Mouse (Mus musculus): ENCODE measurements at regions not wholly inside any gene's neighbourhood (a gene's known extent, or its start where the extent isn't known, plus 50 kb on each side); places are given as distances from the start of the nearest gene placed in this dataset.
"Not testable (repeated sequence)": the region's sequence is repeated elsewhere in the genome, so short reads cannot be mapped to it uniquely, and the experiment has no call there.

DNA sequence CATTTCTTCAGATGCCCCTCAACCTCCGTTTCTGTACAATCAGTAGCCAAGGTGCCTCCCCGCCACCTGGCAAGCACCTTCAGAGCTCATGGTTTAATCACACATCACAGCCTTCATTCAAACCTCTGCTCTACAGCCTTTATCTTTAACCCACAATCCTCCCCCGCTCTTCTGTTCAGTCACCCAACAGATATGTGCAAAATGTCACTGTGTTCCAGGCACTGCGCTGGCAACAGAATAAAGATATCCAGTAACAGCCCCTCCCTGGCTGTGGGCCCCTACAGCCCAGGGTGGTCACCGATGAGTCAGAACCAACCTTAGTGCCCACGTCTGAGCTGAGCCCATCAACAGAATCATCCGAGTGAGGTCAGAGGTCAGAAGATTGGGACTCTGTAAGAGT lies 54.3 kb upstream of the Ddr1 start:
- DNase-seq (ENCODE audit: extremely low read depth, insufficient read length, low spot score): no peak

DNA sequence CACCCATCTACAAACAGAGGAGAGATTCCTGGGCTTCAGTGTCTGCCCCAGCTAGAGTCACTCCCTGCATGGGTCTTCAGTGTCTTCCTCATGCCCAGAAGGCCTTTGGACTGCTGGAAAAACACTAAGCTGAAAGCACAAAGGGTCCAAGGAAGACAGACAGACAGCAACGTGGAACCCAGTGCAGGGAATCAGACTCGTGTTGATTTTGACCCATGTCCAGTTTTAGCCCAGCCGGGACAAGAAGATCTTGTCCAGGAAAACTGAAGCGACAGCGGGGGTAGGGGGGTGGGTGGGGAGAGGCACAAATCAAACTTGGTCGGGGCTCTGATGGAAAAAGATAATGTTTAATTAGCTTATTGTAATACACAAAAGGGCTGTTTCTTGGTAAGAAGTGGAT lies 55.3 kb upstream of the Ddr1 start:
- no peak for DNase-seq (ENCODE audit: extremely low read depth, insufficient read length, low spot score)

DNA sequence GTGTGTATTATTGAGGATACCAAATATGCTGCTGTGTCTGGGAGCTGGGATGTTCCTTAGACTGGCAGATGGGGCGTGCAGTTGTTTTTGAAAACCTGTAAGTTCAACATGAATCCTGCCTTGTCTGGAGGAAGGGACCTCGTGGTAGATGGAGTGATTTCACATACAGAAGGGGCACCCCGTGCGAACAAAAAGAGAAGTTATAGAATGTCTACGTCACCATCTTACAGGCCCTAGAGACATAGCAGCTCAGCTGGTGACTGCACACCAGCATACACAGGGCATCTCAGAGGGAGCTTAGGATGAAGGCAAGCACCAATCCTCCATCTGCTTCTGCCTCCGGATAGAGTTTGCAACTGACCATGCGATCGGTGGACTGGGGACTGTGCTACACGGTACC lies 58.2 kb upstream of the Ddr1 start:
- DNase-seq (ENCODE audit: extremely low read depth, insufficient read length, low spot score): no peak

DNA sequence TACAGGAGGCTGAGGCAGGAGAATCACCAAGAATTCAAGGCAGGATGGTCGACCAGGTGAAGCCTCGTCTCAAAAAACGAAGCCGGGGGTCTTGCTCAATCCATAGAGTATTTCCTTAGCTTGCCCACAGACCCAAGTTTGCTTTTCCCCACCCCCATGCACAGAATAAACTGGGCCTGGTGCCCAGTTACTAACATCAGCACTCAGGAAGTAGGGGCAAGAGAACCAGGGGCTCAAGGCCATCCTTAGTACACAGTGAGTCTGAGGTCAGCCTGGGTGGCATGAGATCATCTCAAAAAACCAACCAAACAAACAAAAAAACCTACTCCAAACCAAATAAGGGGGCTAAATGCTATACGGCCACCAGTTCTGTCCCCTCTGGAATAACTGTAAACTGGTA lies 58.4 kb upstream of the Ier3 start:
- no peak for DNase-seq (ENCODE audit: extremely low read depth, insufficient read length, low spot score)

DNA sequence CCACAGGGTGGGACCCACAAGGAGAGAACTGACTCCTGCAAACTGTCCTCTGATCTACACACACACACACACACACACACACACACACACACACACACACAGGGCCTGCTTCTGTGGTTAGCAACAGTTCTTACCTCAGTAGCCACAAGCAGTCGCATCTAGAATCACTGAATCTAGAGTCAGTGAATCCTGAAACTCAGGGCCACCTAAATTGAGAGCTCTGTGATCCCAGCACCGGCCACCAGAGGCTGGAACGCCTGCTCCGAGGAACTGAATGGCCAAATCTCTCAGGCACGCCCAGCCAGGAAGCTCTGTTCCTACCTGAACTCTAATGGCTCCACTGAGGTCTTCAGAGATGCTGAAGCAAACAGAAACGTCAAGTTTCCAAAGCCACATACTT lies 57.6 kb upstream of the Ier3 start:
- peak; percentile 26 for DNase-seq (ENCODE audit: extremely low read depth, insufficient read length, low spot score)

DNA sequence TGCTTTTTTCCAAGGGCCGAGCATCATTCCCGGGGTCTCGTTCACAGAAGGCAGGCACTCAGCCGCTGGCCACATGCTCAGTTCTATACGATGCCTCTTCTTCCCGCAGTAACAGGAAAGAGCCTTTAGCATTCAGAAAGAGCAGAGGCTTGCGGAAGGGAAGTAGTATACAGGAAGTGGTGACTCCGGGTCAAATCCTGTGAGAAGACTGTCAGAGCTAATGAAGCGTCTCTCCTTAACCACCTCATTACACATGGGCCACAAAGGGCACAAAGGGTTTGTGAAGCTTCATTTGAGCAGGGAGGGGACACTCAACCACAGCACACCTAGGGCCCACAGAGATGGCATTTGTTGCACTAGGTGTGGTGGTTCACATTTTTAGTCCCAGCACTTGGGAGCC lies 55.1 kb upstream of the Ier3 start:
- DNase-seq (ENCODE audit: extremely low read depth, insufficient read length, low spot score): no peak

DNA sequence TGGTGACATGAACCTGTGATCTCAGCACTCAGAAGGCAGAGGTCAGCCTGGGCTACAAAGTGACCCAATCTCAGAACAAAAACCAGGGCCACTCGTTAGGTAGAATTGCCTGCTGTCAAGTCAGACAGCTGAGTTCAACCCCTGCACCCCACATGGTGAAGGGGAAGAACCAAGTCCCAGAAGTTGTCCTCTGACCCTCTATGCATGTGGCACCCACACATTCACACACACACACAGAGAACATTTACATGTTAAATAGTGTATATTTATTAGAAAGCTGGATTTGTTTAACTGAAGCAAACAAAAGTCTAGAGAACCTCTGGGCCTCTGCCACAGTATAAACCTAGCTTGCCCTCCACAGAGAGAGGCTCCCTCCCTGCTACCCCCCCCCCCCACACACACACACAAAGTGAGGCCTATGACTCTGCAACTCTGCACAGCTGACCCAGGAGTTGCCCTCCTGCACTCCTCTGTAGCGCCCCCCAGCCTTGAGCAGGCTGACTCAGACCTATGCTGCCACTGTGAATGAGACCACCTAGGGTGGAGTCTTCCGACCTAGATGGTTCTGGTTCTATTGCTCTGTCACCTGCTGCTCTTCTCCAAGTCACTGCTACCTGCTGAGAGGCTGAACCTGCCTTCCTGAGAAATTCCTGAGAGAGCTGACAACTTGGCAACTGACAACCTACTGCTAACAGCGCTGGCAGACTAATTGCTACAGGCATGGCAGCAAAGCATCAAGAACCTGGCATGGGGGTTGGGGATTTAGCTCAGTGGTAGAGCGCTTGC lies 52.1 kb upstream of the Ier3 start:
- no peak for DNase-seq (ENCODE audit: extremely low read depth, insufficient read length, low spot score)

DNA sequence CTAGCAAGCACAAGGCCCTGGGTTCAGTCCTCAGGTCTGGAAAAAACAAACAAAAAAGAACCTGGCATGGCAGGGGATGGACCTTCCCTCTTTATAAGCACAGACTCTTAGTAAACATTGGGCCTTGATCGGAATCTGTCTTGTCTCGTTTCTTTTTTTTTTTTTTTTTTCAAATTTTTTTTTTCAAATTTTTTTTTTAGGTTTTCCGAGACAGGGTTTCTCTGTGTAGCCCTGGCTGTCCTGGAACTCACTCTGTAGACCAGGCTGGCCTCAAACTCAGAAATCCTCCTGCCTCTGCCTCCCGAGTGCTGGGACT lies 51.6 kb upstream of the Ier3 start:
- not testable (repeated sequence) for DNase-seq (ENCODE audit: extremely low read depth, insufficient read length, low spot score)

DNA sequence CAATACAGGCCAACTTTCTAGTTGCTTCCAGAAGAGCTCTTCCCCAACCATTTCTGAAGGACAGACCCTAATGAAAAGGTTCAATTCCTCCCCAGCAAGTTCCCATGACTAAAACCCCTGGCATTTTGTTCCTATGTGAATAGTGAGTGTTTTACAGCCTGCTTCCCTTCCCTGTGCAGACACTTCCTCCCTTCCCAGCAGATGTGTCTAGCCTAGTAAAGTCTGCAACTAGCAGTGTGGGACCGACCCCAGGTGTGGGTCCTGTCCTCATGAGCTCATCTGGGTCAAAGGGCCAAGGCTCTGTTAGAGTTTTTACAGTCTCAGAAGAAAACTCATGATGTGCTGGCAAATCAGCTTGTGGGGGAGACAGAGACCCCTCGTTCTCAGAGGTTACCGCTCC lies 50.9 kb upstream of the Ier3 start:
- no peak for DNase-seq (ENCODE audit: extremely low read depth, insufficient read length, low spot score)

DNA sequence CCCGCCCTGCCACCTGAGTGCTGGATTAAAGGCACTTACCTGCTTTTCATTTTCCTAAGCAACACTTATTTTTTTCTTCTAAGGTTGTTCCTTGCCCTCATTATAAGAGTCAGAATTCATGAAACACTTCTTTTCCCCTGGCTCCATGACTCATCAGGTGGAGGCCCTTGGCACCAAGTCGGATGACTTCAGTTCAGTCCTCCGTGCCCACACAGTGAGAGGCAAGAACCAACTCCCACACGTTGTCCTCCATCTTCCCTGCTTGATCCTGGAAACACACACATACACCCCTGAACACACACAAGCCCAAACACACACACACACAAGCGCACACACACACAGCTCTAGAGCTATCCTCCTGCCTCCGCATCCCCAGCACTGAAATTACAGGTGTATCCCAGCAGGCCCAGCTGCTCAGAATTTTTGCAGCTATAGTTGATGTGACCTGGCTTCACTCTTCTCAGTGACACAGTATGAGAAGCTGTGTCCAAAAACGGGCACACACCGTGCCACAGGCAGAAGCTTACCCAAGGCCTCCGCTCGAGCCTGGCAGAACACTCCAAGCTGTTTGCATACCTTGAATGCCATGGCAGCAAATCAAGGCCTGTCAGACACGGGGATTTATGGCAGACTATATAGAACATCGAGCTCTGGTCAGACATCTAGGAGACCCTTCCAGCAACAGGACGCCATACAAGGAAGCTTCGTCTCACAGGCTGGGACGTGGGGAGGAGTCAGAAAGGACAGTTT lies 49.7 kb upstream of the Ier3 start:
- DNase-seq (ENCODE audit: extremely low read depth, insufficient read length, low spot score): peak; percentile 69

Measured in 3134 (cell line).